Comparison of ENCODE assay signal across 8 mouse cellular contexts in genomic region chr2:103930306-103931019, GRCm38 (mm10). TPM values are rescaled to one million over a fixed set of nuclear protein-coding genes. Genes with fewer than 3 reads are reported as not detected.
DNase-seq lines count a peak whose midpoint lies in the region; ATAC-seq lines count a peak whose summit lies in the region.

No protein-coding gene starts in this region.

- 45% methylated on average over 13 of the region's 13 CpGs for WGBS in hindbrain, embryonic 12.5 days

- H3K27me3 ChIP-seq in hindbrain, embryonic 12.5 days, result no peaks in the 10 kb centered on the region

- peak; percentile 31 for DNase-seq in left cerebral cortex, postnatal 4 days
- DNase-seq in left cerebral cortex, adult 11 months (ENCODE audit: low spot score), result no peak
- peak; percentile 63 for DNase-seq in gastrocnemius, adult 18-20 months (ENCODE audit: low spot score)
- peak; percentile 10 for DNase-seq in lung, postnatal 36 days
- no peak for DNase-seq in natural killer cell, adult 2 months (ENCODE audit: low spot score in 2 of 2)
- DNase-seq in cerebellum, postnatal 25 days, result no peak

- intact Hi-C loops in left cerebral cortex, postnatal 4 days (cut with DNase I), result no loop called here

- peaks cover 14% of the 10 kb centered on the region for H3K4me1 ChIP-seq in hindbrain, embryonic 12.5 days

- no peak overlapping the region for H3K4me2 ChIP-seq in hindbrain, embryonic 12.5 days (replicated peaks)

- peak; percentile 62; the same call in 1 of the 2 replicates for ATAC-seq in hindbrain, embryonic 12.5 days (ENCODE audit: low FRiP score)
- ATAC-seq in erythroblast, adult 5-6 weeks (replicated peaks; ENCODE audit: low FRiP score, poor library complexity, severe bottlenecking), result no peak

- no peak overlapping the region for H3K4me3 ChIP-seq in hindbrain, embryonic 12.5 days

- H3K36me3 ChIP-seq in hindbrain, embryonic 12.5 days, result no peaks in the 10 kb centered on the region

- H3K9me3 ChIP-seq in hindbrain, embryonic 12.5 days (replicated peaks), result no peaks in the 10 kb centered on the region

- H3K27ac ChIP-seq in hindbrain, embryonic 12.5 days, result peak overlapping the region; percentile 68

- no peak overlapping the region for H3K9ac ChIP-seq in hindbrain, embryonic 12.5 days

RNA-seq across cellular contexts. Expression of gene Lmo2, which starts 27.3 kb away (rescaled TPM):
- 10 to 100 TPM; 20.4 to 21.0 TPM for total RNA-seq in left cerebral cortex, postnatal 4 days (2021)
- 1 to 10 TPM; 4.9 to 5.9 TPM for total RNA-seq in gastrocnemius, adult 18-20 months (2021)
- 25.6 and 27.2 TPM in 2 replicates for polyA plus RNA-seq in hindbrain, embryonic 12.5 days (2016; fragmentation: Nextera tagmentation; extraction: Ambion mirVana)
- 827 TPM in 2 replicates for total RNA-seq in erythroblast, adult 5-6 weeks (2015; ENCODE audit: low replicate concordance)
- 564 and 619 TPM in 2 replicates for total RNA-seq in erythroblast, adult 5-6 weeks (2017; ENCODE audit: low replicate concordance)

Comparison
In these comparisons a context has a peak if more than half of its experiments do, and no peak if none do; other contexts are left out.
1. DNase-seq: peak in left cerebral cortex, postnatal 4 days (single experiment), gastrocnemius, adult 18-20 months (single experiment) and lung, postnatal 36 days (single experiment); none in left cerebral cortex, adult 11 months (single experiment), natural killer cell, adult 2 months (0 of 2) and cerebellum, postnatal 25 days (0 of 2).
2. RNA of gene Lmo2, which starts 27.3 kb away (total RNA-seq): 564 to 827 TPM in erythroblast, adult 5-6 weeks; 20.4 to 21.0 TPM in left cerebral cortex, postnatal 4 days and 4.9 to 5.9 TPM in gastrocnemius, adult 18-20 months; every median in the first group is over 10 times any median in the second.